Mouse (Mus musculus): ENCODE measurements around the gene Adamts17. TPM values are rescaled to one million over a fixed set of nuclear protein-coding genes. Genes with fewer than 3 reads are reported as not detected.

The Adamts17 gene
- polyA plus RNA-seq, 1 experiment from 2014 or later, result not detected

DNA sequence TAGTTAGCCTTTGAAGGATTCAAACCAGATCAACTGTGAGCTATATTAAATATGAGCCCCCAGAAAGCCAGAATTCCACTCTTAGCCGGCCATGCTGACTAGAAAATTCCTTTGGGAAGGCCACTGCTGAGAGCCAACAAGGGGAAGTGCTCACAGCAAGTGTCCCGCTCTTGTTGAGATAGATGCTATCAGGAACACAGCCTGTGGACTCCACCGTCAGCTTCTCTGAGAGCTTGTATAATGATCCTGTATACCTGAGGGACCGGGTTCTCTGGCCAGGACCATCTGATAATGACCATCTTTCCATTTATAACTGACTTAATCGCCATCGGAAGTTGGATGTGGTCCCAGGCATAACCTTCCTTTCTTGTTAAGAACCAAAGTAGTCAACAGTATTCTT, 159.3 kb downstream of the Adamts17 start:
- H3K79me2 ChIP-seq (ENCODE audit: inconsistent target), result no peaks in the 10 kb centered on the region
- H3K36me3 ChIP-seq (ENCODE audit: inconsistent target), result no peaks in the 10 kb centered on the region
- no peak overlapping the region for H3K27ac ChIP-seq
- WGBS (ENCODE audit: missing documents), result 96% methylated on average over 6 of the region's 6 CpGs
- H3K4me3 ChIP-seq (ENCODE audit: inconsistent target), result no peak overlapping the region

DNA sequence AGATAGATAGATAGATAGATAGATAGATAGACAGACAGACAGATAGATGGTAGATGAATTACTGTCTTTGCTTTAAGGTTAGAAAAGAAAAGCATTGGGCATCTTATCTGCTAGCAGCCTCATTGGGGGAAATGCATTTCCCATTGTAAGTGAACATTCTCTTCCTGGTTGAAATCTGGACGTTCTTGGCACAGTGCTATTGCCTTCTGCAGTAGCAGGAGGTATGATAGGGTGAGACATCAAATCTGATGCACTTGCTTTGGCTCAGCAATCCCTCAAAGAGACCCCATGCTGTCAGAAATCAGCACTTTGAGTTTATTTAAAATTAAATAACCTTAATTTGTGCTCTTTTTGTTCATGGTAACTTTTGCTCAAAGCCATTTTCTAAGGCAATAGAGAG, 164.1 kb downstream of the Adamts17 start:
- H3K36me3 ChIP-seq (ENCODE audit: inconsistent target), result no peaks in the 10 kb centered on the region
- WGBS (ENCODE audit: missing documents), result 70% methylated on average over 1 of the region's 1 CpGs
- no peak overlapping the region for H3K4me3 ChIP-seq (ENCODE audit: inconsistent target)
- no peaks in the 10 kb centered on the region for H3K79me2 ChIP-seq (ENCODE audit: inconsistent target)
- no peak overlapping the region for H3K27ac ChIP-seq

- no peak overlapping the region for H3K4me3 ChIP-seq (ENCODE audit: inconsistent target)
- WGBS (ENCODE audit: missing documents), result 94% methylated on average over 5 of the region's 5 CpGs
- no peak overlapping the region for H3K27ac ChIP-seq
- H3K36me3 ChIP-seq (ENCODE audit: inconsistent target), result no peaks in the 10 kb centered on the region
- H3K79me2 ChIP-seq (ENCODE audit: inconsistent target), result no peaks in the 10 kb centered on the region
Observed at GRCm38 (mm10) chr7:67004220-67004619, 164.7 kb downstream of the Adamts17 start.

DNA sequence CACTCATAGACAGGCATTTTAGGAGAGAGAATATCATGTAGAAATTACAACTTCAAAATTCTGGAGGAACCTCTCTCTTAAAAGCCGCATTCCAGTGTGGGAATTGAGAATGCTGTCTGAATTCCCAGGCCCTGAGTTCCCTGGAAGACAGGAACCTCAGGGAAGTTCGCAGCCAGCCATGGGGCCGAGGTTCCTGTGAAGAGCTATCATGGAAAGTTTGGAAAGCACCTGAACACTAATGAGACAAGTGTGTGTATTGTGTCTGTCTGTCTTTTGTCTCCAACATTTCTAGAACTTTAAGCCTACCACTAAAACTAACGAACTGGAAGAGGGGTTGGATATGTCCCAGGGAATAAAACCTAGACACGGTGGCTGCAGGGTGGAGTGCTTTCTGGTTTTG, 170.3 kb downstream of the Adamts17 start:
- H3K36me3 ChIP-seq (ENCODE audit: inconsistent target), result no peaks in the 10 kb centered on the region
- H3K27ac ChIP-seq, result no peak overlapping the region
- H3K79me2 ChIP-seq (ENCODE audit: inconsistent target), result no peaks in the 10 kb centered on the region
- 92% methylated on average over 5 of the region's 5 CpGs for WGBS (ENCODE audit: missing documents)
- no peak overlapping the region for H3K4me3 ChIP-seq (ENCODE audit: inconsistent target)

DNA sequence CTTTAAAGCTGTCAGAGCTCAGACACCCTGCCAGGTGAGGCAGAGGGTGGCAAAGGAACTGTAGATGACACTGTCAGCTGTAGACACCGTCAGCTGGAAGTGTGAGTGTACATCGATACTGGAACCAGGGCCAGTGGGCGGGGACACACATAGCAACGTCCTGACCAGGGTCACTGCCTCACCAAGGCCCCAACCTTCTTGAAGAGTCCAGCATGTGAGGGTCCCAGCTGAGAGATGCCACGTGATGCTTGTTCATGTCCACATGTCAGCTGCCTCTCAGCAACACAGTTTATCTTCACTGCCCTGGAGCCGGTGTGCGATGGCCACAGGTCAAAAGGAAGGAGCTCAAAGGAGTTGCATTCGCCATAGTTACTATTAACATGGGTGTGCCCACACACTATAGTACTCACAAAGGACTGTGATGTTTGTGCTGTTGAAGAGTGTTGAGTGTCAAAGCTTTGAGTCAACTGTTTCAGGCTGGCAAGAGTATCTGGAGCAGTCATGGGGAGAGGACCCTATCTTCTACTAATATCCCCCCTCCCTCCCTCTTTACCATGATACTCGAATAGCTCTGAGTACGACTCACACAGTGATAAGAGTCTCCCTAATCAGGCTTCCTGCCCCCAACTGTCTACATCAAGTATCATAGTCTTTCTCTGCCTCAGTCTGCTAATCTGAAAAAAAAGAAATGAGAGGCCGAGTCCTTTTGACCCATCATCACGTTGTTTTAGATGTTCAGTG, 172.6 kb downstream of the Adamts17 start:
- 92% methylated on average over 12 of the region's 12 CpGs for WGBS (ENCODE audit: missing documents)
- Histone ChIP-seq H3K4me3 (ENCODE audit: inconsistent target) (no peak overlapping the region), H3K36me3 (ENCODE audit: inconsistent target) (no peaks in the 10 kb centered on the region), H3K79me2 (ENCODE audit: inconsistent target) (no peaks in the 10 kb centered on the region), H3K27ac (no peak overlapping the region)

- Histone ChIP-seq H3K36me3 (ENCODE audit: inconsistent target) (no peaks in the 10 kb centered on the region), H3K4me3 (ENCODE audit: inconsistent target) (no peak overlapping the region), H3K79me2 (ENCODE audit: inconsistent target) (no peaks in the 10 kb centered on the region), H3K27ac (no peak overlapping the region)
- WGBS (ENCODE audit: missing documents), result 94% methylated on average over 12 of the region's 12 CpGs
Observed at GRCm38 (mm10) chr7:67013211-67013895, 173.8 kb downstream of the Adamts17 start.

- no peak overlapping the region for H3K4me3 ChIP-seq (ENCODE audit: inconsistent target)
- H3K79me2 ChIP-seq (ENCODE audit: inconsistent target), result no peaks in the 10 kb centered on the region
- WGBS (ENCODE audit: missing documents), result 46% methylated on average over 3 of the region's 3 CpGs
- no peak overlapping the region for H3K27ac ChIP-seq
- H3K36me3 ChIP-seq (ENCODE audit: inconsistent target), result no peaks in the 10 kb centered on the region
Observed at GRCm38 (mm10) chr7:67019937-67020336, 180.4 kb downstream of the Adamts17 start.

- Histone ChIP-seq H3K4me3 (ENCODE audit: inconsistent target) (no peak overlapping the region), H3K36me3 (ENCODE audit: inconsistent target) (no peaks in the 10 kb centered on the region), H3K27ac (no peak overlapping the region), H3K79me2 (ENCODE audit: inconsistent target) (no peaks in the 10 kb centered on the region)
- 92% methylated on average over 18 of the region's 20 CpGs for WGBS (ENCODE audit: missing documents)
Observed at GRCm38 (mm10) chr7:67026114-67027070, 186.9 kb downstream of the Adamts17 start.

DNA sequence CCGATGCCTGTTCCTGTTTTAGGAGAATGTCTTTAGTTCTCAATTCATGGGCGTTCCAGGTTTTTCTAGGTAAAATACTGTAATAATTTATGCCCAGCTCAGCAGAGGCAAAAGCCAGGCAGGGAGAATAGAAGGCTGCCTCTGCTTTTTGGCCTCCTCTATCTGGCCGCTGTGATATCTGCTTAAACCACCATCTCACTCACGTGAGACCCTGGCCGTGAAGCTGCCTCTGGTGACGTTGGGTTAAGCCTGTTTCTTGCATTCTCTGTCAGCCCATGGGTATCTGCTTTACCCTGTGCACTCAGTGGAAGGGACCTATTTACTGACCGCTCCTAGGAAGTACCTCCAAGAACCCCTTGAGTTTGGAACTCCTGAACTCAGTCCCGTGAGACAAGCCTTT, 187.7 kb downstream of the Adamts17 start:
- H3K36me3 ChIP-seq (ENCODE audit: inconsistent target), result no peaks in the 10 kb centered on the region
- H3K4me3 ChIP-seq (ENCODE audit: inconsistent target), result no peak overlapping the region
- no peaks in the 10 kb centered on the region for H3K79me2 ChIP-seq (ENCODE audit: inconsistent target)
- 90% methylated on average over 8 of the region's 8 CpGs for WGBS (ENCODE audit: missing documents)
- no peak overlapping the region for H3K27ac ChIP-seq

DNA sequence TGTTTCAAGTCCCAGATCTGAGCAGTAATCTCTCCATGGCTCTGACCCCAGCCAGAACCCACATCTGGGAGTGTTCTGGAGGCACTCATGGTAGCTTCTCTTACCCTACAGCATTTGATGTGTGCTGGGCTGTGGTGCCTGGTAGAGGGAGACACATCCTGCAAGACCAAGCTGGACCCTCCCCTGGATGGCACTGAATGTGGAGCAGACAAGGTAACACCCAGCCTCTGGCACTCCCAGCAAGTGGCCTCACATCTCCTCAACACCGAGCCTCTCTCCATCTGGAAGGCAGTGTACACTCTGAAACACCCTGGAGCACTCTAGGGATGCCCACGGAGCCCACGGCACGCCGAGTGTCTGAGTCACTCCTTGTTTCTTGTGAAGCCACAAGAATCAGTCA, 188.2 kb downstream of the Adamts17 start:
- no peak overlapping the region for H3K4me3 ChIP-seq (ENCODE audit: inconsistent target)
- 89% methylated on average over 5 of the region's 5 CpGs for WGBS (ENCODE audit: missing documents)
- no peaks in the 10 kb centered on the region for H3K79me2 ChIP-seq (ENCODE audit: inconsistent target)
- no peaks in the 10 kb centered on the region for H3K36me3 ChIP-seq (ENCODE audit: inconsistent target)
- no peak overlapping the region for H3K27ac ChIP-seq

DNA sequence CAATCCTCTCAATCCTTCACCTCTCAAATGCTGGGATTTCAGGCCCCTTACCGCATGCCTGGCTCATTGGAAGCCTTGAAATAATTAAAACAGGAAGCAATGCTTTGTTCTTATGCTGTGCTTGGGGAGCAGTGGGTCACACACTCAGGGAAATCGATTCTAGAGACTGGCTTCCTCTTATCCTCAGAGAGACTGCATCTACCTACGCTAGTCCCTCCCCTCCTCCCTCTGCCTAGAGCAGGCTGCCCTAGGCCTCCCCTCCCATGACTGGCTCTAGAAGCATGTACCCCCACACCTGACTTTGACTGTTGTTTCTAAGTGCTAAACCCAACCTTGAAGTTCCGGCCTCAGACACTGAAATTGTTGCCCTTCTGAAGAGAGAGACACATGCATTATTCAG, 189.4 kb downstream of the Adamts17 start:
- 55% methylated on average over 4 of the region's 4 CpGs for WGBS (ENCODE audit: missing documents)
- H3K79me2 ChIP-seq (ENCODE audit: inconsistent target), result no peaks in the 10 kb centered on the region
- no peak overlapping the region for H3K27ac ChIP-seq
- H3K36me3 ChIP-seq (ENCODE audit: inconsistent target), result no peaks in the 10 kb centered on the region
- no peak overlapping the region for H3K4me3 ChIP-seq (ENCODE audit: inconsistent target)

- 96% methylated on average over 14 of the region's 14 CpGs for WGBS (ENCODE audit: missing documents)
- Histone ChIP-seq H3K4me3 (ENCODE audit: inconsistent target) (no peak overlapping the region), H3K79me2 (ENCODE audit: inconsistent target) (no peaks in the 10 kb centered on the region), H3K36me3 (ENCODE audit: inconsistent target) (no peaks in the 10 kb centered on the region), H3K27ac (no peak overlapping the region)
Observed at GRCm38 (mm10) chr7:67029481-67029880, 189.9 kb downstream of the Adamts17 start.

DNA sequence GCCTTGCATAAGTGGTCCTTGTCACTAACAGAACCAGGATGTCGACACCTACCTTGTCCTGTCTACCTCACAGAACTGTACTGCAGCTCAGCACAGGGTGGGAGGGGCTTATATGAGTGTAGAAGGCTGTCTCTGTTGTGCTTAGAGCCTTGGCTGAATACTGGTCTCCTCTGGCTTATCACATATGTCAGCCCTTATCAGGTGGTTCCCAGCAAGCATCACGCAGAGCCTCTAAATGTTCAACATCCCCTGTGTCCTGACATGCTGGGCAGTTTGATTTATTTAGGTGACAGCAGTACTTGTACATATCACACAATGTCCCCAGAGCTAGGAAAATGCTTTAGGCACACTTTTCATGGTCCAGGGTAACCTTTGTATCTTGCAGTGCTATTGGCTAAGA, 191.7 kb downstream of the Adamts17 start:
- Histone ChIP-seq H3K36me3 (ENCODE audit: inconsistent target) (no peaks in the 10 kb centered on the region), H3K79me2 (ENCODE audit: inconsistent target) (no peaks in the 10 kb centered on the region), H3K4me3 (ENCODE audit: inconsistent target) (no peak overlapping the region), H3K27ac (no peak overlapping the region)
- 96% methylated on average over 2 of the region's 2 CpGs for WGBS (ENCODE audit: missing documents)

DNA sequence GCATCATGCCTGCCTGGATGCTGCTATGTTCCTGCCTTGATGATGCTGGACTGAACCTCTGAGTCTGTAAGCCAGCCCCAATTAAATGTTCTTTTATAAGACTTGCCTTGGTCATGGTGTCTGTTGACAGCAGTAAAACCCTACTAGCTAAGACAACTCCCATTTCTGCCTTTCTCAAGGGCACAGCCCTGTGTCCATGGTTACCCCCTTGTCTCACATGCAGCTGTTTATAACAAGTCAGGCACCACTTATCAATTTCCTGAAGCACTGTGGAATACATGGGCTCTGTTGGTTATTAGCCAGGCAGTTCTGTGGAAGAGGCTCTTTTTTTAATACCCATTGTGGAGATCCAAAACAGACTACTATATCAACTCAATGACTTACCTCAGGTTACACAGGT, 193.1 kb downstream of the Adamts17 start:
- no peak overlapping the region for H3K4me3 ChIP-seq (ENCODE audit: inconsistent target)
- H3K27ac ChIP-seq, result no peak overlapping the region
- H3K36me3 ChIP-seq (ENCODE audit: inconsistent target), result no peaks in the 10 kb centered on the region
- no peaks in the 10 kb centered on the region for H3K79me2 ChIP-seq (ENCODE audit: inconsistent target)

DNA sequence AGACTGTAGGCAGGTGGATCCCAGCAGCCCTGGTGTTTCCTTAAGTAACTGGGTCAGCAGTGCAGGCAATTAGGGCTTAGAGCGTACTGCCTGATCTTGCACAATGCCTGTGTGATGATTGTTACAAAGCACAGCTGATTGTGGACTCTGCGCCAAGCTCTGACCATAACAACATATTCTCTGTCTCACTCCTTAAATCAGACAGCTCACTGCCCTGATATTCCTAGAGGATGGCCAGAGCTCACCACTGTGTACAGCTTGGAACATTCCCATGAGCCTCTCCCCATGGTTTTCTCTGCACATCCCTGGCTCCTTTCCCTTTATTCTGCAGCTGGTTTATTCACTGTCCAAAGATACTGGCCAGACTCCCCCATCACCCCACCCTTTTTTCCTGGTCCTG, 194.8 kb downstream of the Adamts17 start:
- H3K4me3 ChIP-seq (ENCODE audit: inconsistent target), result no peak overlapping the region
- no peaks in the 10 kb centered on the region for H3K79me2 ChIP-seq (ENCODE audit: inconsistent target)
- 80% methylated on average over 2 of the region's 2 CpGs for WGBS (ENCODE audit: missing documents)

More for the DNA sequence above, 194.8 kb downstream of the Adamts17 start:
- H3K27ac ChIP-seq, result no peak overlapping the region
- H3K36me3 ChIP-seq (ENCODE audit: inconsistent target), result no peaks in the 10 kb centered on the region

All from macrophage (primary cell).